Mouse (Mus musculus) heart, embryonic 12.5 days (tissue): Measurements from ENCODE around the gene Krtap31-2. TPM values are rescaled to one million over a fixed set of nuclear protein-coding genes. Genes with fewer than 3 reads are reported as not detected.

Experiments
- ATAC-seq: fragments of 200-750 bp; cut with Nextera tagmentation; 2 replicates; pipeline ENCODE4 v1.8.0; 2017; ENCODE audit warnings: moderate TSS enrichment, moderate library complexity; ENCODE audit not compliant: insufficient number of reproducible peaks, low FRiP score
- H3K27ac ChIP-seq: fragments of 300-500 bp; sonication (generic); 2 replicates; pipeline ENCODE4 v1.5.1; 2016; ENCODE audit warnings: mild to moderate bottlenecking, moderate library complexity; ENCODE audit not compliant: poor library complexity, severe bottlenecking
- H3K27me3 ChIP-seq: fragments of 300-500 bp; sonication (generic); replicated peaks from 2 replicates; pipeline ENCODE4 v1.6.1; 2016; ENCODE audit warnings: mild to moderate bottlenecking, moderate library complexity
- H3K36me3 ChIP-seq: fragments of 300-500 bp; sonication (generic); 2 replicates; pipeline ENCODE4 v1.6.1; 2016; ENCODE audit warnings: mild to moderate bottlenecking, moderate library complexity
- H3K4me1 ChIP-seq: fragments of 300-500 bp; sonication (generic); replicated peaks from 2 replicates; pipeline ENCODE4 v1.6.1; 2016; ENCODE audit warnings: mild to moderate bottlenecking
- H3K4me2 ChIP-seq: fragments of 300-500 bp; sonication (generic); 2 replicates; pipeline ENCODE4 v1.6.1; 2016; ENCODE audit warnings: mild to moderate bottlenecking, moderate library complexity
- H3K4me3 ChIP-seq: fragments of 300-500 bp; sonication (generic); 2 replicates; pipeline ENCODE4 v1.5.1; 2016; ENCODE audit warnings: mild to moderate bottlenecking
- H3K9ac ChIP-seq: fragments of 300-500 bp; sonication (generic); 2 replicates; pipeline ENCODE4 v1.6.1; 2016; ENCODE audit warnings: mild to moderate bottlenecking, moderate library complexity
- H3K9me3 ChIP-seq: fragments of 300-500 bp; sonication (generic); replicated peaks from 2 replicates; pipeline ENCODE4 v1.6.1; 2016; ENCODE audit warnings: mild to moderate bottlenecking, moderate library complexity
- WGBS: fragments of 180-500 bp; shearing (Covaris S2); methylation state at CpG from one replicate; pipeline ENCODE4 v1.1.7; 2016; 5-methylcytosine and 5-hydroxymethylcytosine counted together
- polyA plus RNA-seq: library from polyadenylated mRNA; unstranded; fragments of >200 nt; fragmentation: Nextera tagmentation; extraction: Ambion mirVana; gene quantifications from 2 replicates; pipeline ENCODE4 v1.2.1, GENCODE M21; 2016

Krtap31-2 gene
- polyA plus RNA-seq, 1 experiment from 2014 or later, result not detected

GRCm38 (mm10) chr11:99986180-99986647 lies 50.1 kb downstream of the Krtap31-2 start, which contains the start of gene Krtap16-1:
Krtap16-1 (minus strand) TSS chr11:99986597.
- H3K4me1 ChIP-seq, result no peaks in the 10 kb centered on the region
- H3K4me3 ChIP-seq, result no peak within 1 kb of the TSS
- no peak within 1 kb of the TSS for H3K27ac ChIP-seq
- no peak for ATAC-seq
- no peaks in the 10 kb centered on the region for H3K9me3 ChIP-seq
- WGBS, result 74% methylated on average over 8 of the region's 8 CpGs
- no peak within 1 kb of the TSS for H3K9ac ChIP-seq
- no peaks in the 10 kb centered on the region for H3K36me3 ChIP-seq
- peaks cover 26% of the 10 kb centered on the region; the same call in 1 of the 2 replicates for H3K27me3 ChIP-seq
- no peak within 1 kb of the TSS for H3K4me2 ChIP-seq

Other genes starting within 250 kb of the Krtap31-2 start
- gene Gm14190, start 245.6 kb upstream of the Krtap31-2 start, polyA plus RNA-seq, result not detected in 2 replicates
- not detected in 2 replicates for gene Gm14180, start 202.0 kb upstream of the Krtap31-2 start, polyA plus RNA-seq
- gene Gm11595, start 163.4 kb upstream of the Krtap31-2 start, polyA plus RNA-seq, result not detected in 2 replicates
- not detected in 2 replicates for gene Krtap4-8, start 155.6 kb upstream of the Krtap31-2 start, polyA plus RNA-seq
- gene Krtap4-9, start 151.1 kb upstream of the Krtap31-2 start, polyA plus RNA-seq, result not detected in 2 replicates
- not detected in 2 replicates for gene Gm11596, start 142.8 kb upstream of the Krtap31-2 start, polyA plus RNA-seq
- not detected in 2 replicates for gene Gm11569, start 137.4 kb upstream of the Krtap31-2 start, polyA plus RNA-seq
- not detected in 2 replicates for gene Gm11554, start 131.8 kb upstream of the Krtap31-2 start, polyA plus RNA-seq
- not detected in 2 replicates for gene Krtap4-13, start 126.4 kb upstream of the Krtap31-2 start, polyA plus RNA-seq
- not detected in 2 replicates for gene Gm11564, start 120.6 kb upstream of the Krtap31-2 start, polyA plus RNA-seq
- gene 2300003K06Rik, start 98.2 kb upstream of the Krtap31-2 start, polyA plus RNA-seq, result not detected in 2 replicates
- not detected in 2 replicates for gene Krtap4-16, start 84.7 kb upstream of the Krtap31-2 start, polyA plus RNA-seq
- gene Gm11568, start 78.4 kb upstream of the Krtap31-2 start, polyA plus RNA-seq, result not detected in 2 replicates
- gene Gm11559, start 71.8 kb upstream of the Krtap31-2 start, polyA plus RNA-seq, result not detected in 2 replicates
- not detected in 2 replicates for gene Krtap9-1, start 62.9 kb upstream of the Krtap31-2 start, polyA plus RNA-seq
- gene Gm11567, start 57.1 kb upstream of the Krtap31-2 start, polyA plus RNA-seq, result not detected in 2 replicates
- not detected in 2 replicates for gene Krtap31-1, start 28.4 kb upstream of the Krtap31-2 start, polyA plus RNA-seq
- gene Gm11565, start 21.5 kb upstream of the Krtap31-2 start, polyA plus RNA-seq, result not detected in 2 replicates
- not detected in 2 replicates for gene Krtap9-5, start 12.2 kb downstream of the Krtap31-2 start, polyA plus RNA-seq
- gene Krtap29-1, start 42.8 kb downstream of the Krtap31-2 start, polyA plus RNA-seq, result not detected in 2 replicates
- not detected in 2 replicates for gene Krtap16-1, start 50.3 kb downstream of the Krtap31-2 start, polyA plus RNA-seq
- not detected in 2 replicates for gene Krtap17-1, start 57.7 kb downstream of the Krtap31-2 start, polyA plus RNA-seq
- not detected in 2 replicates for gene Krt33a, start 79.9 kb downstream of the Krtap31-2 start, polyA plus RNA-seq
- gene Krt33b, start 93.6 kb downstream of the Krtap31-2 start, polyA plus RNA-seq, result not detected in 2 replicates
- gene Krt34, start 105.3 kb downstream of the Krtap31-2 start, polyA plus RNA-seq, result not detected in 2 replicates
- gene Krt31, start 114.3 kb downstream of the Krtap31-2 start, polyA plus RNA-seq, result not detected in 2 replicates
- not detected in 2 replicates for gene Krt32, start 151.9 kb downstream of the Krtap31-2 start, polyA plus RNA-seq
- not detected in 2 replicates for gene Krt35, start 159.9 kb downstream of the Krtap31-2 start, polyA plus RNA-seq
- gene Krt36, start 169.3 kb downstream of the Krtap31-2 start, polyA plus RNA-seq, result not detected in 2 replicates
- 0.14 and 0.20 TPM in 2 replicates for gene Krt13, start 185.3 kb downstream of the Krtap31-2 start, polyA plus RNA-seq
- 0.58 and 0.69 TPM in 2 replicates for gene Krt15, start 199.6 kb downstream of the Krtap31-2 start, polyA plus RNA-seq
- 86.8 and 88.0 TPM in 2 replicates for gene Krt19, start 212.4 kb downstream of the Krtap31-2 start, polyA plus RNA-seq